Mouse (Mus musculus) CH12F3 (cell line): Measurements from ENCODE around the gene Lrrc41.

Experiments used
- in situ Hi-C: fragments of 300-500 bp; cut with MboI; formaldehyde crosslinking; loops from 2 replicates; pipeline ENCODE4 v1.14.3; 2020; ENCODE audit warnings: low sequenced_read_pairs

The Lrrc41 gene

GRCm38 (mm10) chr4:116142269-116142668 lies 67.2 kb downstream of the Lrrc41 start:
- in situ Hi-C loops, result no loop called here

- in situ Hi-C loops, result no loop called here
Observed at GRCm38 (mm10) chr4:116143317-116143811, 68.3 kb downstream of the Lrrc41 start.

GRCm38 (mm10) chr4:116143891-116144717 lies 69.0 kb downstream of the Lrrc41 start:
- in situ Hi-C loops, result no loop called here
